Mouse (Mus musculus): ENCODE data around the gene Ubash3a.

The Ubash3a gene

DNA sequence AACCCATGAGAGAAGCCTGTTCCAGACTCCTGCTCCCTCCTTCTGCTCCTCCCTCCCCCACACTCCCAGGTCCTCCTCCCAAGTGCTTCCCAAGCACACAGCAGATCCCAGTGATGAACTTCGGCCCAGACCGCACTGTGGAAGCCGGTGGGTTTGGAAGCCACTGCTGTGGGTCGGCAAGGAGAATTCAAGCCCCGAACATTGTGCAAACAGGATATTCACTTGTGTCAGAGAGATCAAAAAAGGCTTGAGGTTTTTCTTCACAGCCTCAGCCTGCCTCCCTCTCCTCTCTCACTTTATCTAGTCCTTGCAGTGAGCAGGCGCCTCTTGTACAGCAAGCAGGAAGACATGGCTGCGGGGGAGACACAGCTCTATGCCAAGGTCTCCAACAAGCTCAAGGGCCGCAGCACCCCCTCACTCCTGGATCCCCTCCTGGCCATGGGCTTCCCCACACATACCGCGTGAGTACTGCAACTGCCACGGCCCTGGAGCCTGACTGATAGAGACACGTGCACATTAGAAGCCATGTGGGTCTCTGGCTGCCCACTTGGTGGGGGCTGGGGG is at the start of gene Ubash3a:
Ubash3a (plus strand) TSS at position 103 of the 564 bp plus-strand sequence.
- DNase-seq (ENCODE audit: extremely low spot score, low spot score), result no peak

DNA sequence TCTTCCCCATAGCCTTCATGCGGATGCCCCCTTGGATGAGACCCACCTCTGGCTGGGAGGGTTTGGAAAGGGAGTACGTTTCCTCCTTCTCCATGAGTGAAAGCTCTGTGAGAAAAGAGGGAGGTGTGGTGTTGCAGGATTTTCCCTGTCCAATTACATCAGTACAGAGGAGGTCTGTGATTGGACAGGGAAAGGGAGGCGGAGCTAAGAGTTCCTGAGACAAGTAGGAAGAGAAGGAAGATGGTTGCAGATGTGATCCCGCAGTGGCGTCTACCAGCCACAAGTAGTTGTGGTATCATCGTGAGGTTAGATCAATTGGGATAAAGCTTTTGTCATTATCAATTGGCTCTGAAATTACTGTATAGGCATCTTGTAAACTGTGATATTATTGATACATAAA is 49.8 kb upstream of the Ubash3a start:
- no peak for DNase-seq (ENCODE audit: extremely low spot score, low spot score)

DNA sequence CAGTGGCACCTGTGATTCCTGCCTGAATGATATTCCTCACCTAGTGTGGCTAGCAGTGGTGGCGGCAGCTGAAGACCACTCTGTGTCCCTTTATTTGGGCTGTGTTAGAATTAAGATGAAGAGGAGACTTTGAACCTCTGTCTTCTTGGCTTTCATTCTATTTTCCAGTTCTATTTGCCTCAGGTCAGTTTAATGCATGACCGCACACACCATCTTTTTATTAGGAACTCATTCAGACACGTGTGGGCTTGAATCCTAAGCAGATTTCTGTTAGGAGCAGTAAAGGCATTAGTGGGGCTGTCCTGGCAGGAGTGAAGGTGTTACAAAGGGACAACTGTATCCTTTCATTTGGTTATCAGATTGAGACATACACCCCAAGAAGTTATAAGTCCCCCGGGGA is 47.4 kb upstream of the Ubash3a start:
- DNase-seq (ENCODE audit: extremely low spot score, low spot score), result no peak

DNA sequence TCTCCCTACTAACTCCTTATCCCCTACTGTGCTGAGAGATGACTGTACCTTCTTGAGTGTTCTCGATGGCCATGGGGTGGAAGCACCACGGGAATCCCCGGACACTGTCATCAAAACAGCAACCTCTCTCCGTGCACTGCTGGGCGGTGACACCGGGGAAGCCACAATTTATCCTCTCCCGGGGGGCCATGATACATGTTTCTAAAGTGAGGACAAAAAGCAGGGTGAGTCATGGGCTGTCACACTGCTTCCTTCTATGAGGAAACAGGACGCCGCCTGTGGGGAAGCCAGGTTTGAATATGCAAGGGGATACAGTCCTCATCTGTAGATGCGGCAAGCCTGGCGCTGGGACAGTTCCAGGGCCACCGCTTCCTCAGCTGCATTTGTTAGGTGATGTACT is 45.1 kb upstream of the Ubash3a start:
- DNase-seq (ENCODE audit: extremely low spot score, low spot score), result no peak

DNA sequence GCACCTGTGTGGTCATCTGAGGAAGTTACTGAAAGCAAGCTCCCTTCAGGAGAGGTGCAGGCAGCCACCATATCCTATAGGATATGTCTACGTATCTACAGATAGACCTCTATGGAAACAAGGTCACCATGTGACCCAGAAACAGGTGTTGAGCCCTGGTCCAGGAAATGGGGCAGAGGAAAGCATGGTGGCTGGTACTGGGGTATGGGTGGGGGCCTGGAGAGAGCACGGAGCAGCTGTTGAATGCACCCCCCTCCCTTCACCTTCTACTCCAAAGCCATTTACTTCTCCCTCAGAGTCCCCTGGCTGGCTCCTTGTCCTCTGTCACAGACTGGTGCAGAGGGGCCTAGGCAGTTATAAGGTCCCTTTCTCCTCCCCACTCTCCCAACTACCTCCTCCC is 43.9 kb upstream of the Ubash3a start:
- no peak for DNase-seq (ENCODE audit: extremely low spot score, low spot score)

DNA sequence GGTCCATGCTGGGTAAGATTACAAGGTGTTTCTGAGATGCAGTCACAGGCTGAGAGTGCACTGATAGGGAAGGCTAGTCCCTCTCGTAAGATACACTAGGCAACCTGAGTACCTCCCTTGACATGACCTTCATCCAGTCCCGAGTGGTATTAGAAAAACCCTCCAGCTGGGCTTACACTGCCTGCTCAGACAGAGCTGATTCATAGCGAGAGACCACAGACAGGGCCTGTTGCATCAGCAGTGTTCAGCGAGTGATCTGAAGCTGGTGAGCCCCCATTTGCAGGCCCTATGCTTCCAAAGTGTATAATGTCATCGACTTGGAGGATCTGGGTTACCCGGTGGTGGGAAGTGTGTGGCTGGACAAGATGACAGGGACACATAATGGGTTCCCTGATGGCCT is 42.5 kb upstream of the Ubash3a start, which contains the start of gene Tff1:
Tff1 (minus strand) TSS at position 151 of the 400 bp plus-strand sequence.
- no peak for DNase-seq (ENCODE audit: extremely low spot score, low spot score)

DNA sequence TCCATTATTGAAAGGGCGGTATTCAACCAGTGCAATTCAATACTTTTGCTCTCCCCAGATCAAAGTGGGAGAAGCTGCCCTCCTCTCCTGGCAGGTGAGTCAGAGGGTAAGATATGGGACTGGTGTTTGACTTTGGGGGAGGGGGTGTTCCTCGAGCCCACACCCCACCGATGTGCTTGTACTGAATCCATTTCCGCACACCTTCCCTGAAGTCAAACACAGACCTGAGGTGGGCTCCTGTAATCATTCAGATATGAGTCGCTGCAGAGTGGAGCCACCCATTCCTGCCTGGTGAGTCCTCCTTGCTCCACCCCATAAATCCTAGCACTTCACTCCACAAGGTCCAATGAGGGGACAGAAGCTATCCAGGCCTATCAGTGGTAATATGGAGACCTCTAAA is 37.9 kb upstream of the Ubash3a start:
- DNase-seq (ENCODE audit: extremely low spot score, low spot score), result no peak

DNA sequence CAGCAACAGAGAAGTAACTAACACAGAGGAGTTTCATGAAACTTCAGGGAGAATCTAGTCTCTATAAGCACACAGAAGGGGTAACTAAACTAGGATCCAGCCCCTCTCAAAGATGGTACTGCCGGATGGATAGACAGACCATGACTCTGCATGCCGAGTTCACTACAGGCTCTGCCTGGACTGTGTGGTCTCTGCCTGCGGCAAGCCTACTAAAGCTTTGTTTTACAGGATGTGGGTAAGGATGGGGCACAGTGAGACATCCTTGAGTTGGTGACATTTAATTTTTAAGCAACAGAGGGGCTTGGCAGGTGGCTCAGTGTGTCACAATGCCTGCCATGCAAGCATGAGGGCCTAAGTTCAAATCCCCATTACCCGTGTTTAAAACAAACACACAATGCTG is 31.4 kb upstream of the Ubash3a start:
- no peak for DNase-seq (ENCODE audit: extremely low spot score, low spot score)

DNA sequence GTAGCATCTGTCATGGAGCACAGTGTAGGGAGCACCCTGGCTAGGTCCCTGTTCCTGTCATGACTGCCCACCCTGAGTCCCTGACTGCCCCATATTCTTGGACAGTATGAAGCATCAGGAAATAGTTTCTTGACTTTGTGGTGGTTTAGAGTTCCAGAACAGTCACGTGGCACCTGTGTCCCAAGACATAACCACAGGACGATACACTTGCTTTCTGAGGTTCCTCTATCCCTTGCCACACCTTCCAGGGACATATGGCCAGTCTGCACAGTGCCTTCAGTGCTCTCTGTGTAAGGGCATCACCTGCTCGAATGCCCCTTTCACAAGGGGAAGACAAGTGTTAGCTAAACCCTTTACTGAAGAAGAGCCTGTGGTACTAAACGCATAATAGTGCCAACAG is 26.2 kb upstream of the Ubash3a start:
- no peak for DNase-seq (ENCODE audit: extremely low spot score, low spot score)

DNA sequence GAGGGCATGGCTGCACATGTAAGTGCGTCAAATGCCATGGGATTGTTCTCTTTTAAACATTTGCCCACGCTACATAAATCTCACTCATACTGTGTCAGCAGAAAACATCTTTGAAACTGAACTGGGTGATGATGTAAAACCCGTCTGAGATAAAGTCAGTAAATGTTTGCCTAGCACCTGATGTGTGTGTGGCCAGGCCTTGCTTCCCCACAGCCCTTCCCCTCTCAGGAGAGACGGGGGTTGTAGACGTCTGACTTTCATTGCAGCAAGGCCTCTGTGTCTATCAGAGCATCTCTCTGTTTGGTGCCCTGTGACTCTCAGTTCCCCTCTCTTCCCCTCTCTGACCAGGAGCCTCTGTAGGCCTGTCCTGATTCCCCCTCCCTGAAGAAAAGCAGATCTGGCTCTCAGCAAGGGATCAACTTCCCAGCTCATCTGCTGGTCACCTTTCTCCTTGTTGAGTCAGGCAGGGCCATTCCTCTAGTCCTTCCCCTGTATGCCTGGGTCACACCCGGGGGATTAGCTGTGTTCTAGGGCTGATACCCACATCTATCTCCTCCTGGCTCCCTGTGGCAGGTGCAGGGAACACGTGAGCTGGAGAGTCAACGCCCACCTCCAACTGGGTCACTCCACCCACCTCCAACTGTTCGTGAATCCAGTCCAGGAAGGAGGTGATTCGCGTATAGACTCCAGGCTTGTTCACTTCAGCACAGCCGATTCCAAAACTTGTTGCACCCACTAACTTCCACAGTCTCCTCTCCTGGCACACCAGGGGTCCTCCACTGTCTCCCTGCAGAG is 24.3 kb upstream of the Ubash3a start:
- DNase-seq (ENCODE audit: extremely low spot score, low spot score), result no peak

DNA sequence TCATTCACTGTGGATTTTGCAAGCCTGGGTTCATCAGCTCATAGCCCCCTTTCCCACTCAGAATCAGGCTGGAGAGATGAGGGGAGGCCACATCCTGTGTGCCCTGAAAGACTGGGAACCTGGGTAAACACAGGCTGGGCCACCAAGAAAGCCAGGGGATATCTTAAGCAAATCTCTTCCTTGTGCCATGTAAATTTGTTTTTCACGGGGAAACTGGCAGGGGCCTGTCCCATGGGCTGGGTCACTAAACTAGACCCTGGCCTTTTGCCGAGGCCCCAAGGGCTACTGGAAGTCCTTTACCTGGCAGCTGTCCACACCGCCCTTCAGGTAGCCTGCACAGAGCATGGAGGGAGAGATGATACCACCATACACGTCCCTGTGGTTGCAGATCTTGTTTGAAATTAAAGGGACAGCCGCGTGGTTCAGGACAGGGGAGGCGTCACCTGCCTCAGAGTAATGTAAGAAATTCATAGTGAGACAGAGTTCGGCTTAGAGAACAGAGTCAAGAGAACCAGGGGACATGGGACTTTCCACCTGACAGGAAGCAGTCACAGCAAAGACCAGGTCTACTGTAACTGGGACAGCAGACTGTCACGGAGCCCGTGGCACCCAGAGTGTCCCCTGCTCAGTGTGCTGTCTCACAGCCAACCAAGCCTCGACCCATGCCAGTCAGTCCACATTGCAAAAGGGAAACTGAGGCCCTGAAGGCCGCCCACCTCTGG is 23.2 kb upstream of the Ubash3a start:
- no peak for DNase-seq (ENCODE audit: extremely low spot score, low spot score)

DNA sequence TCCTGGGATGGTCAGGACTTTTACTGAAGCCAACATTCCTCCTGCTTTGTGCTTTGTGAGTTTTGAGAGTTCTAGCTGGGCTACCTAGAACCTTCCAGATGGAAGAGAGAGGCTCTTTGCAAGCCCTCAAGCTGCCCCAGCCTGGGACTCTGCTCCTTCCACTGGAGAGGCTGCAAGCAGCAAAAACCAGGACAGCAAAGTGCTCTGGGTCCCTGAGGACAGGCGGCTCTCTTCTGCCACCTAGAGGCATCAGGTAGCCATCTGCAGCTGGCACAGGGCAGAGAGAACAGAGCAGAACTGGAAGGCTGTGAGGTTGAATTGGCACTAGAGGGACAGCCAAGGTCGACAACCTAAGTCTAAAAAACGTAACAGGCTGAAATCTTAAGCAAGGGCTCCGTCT is 20.3 kb upstream of the Ubash3a start:
- peak; percentile 42 for DNase-seq (ENCODE audit: extremely low spot score, low spot score)

DNA sequence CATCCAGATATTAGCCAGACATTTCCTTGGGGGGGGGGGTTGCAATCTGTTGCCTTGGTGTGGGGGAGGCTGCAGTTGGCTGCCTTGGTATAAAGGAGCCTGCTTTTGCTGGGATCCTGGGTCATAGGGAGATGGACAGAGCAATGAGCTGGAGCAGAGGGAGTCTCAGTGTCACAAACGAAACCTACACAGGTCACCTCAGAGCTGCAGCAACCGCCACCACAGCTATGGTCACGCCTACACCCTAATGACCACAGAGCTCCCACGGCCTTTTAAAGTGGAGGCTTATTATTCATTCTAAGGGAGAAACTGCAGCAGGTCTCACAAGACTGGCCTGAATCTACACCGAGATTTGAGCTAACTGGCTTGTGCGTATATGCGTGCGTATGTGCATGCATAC is 15.8 kb upstream of the Ubash3a start:
- no peak for DNase-seq (ENCODE audit: extremely low spot score, low spot score)

DNA sequence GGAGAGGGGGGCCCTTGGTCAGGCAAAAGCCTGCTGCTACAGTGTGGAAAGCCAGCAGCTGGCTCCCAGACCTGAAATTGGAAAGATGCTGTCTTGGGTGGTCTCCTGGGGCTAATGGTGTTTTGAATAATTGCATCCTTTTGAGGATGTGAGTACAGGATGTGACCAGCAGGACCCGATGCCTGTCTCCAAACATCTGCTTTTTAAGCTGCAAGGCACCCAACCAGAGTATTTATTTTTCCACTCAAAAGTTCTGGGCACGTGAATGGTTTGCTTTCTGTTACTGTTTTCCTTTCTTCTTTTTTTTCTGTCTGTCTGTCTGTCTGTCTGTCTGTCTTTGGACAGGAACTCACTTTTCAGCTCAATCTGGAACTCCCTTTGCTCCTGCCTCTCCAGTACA is 15.0 kb upstream of the Ubash3a start:
- peak; percentile 21 for DNase-seq (ENCODE audit: extremely low spot score, low spot score)

DNA sequence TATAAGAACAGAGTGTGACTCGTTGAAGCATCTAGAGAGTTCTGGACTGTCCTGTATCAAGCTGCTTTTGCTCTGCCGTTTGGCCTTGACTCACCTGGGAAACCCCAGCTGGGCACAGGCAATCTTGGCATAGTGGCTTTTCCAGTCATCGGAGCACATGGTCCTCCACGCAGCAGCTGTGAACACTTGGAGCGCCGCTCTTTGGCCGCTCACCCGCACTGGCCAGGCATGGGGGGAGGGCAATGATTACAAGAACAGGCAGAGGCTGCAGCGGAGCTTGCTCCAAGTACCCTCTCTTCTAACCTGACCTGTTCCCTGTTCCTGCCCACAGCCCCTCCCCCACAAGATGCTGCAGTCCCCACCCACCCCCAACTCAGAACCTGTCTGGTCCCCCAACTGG is 14.3 kb upstream of the Ubash3a start:
- DNase-seq (ENCODE audit: extremely low spot score, low spot score), result no peak

DNA sequence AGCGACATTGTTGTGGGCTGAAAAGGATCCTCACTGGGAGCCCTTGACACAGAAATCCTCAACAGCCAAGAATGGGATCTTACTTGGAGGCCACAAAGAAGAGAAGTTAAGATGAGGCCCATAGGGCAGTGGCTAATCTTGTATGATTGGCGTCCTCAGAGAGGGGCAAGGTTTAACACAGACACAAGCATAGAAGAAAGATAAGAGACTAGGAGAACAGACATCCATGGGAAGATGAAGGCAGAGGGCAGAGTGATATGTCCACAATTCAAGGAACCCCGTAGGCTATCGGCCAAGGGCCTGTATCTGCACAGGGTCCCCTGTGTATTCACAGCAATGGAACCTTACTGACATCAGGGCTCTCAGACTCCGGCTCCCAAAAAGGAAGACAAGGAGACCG is 12.5 kb upstream of the Ubash3a start:
- DNase-seq (ENCODE audit: extremely low spot score, low spot score), result no peak

DNA sequence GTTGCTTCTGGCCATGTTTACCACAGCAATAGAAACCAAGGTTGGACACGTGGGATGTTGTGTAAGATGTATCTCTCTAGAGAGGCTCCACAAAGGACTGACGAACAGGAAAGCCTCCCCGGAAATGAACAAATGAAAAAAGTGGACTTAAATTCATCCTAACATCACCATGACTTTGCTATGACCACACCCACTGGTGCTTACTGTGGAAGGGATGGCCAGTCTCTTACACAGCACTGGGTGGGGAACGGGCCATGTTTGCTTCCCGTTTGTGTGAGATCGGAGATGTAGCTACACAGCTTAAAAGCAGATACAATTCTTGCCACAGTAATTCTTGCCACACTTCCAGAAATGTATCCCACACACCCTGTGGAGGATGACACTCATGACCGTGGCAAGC is 11.4 kb upstream of the Ubash3a start:
- no peak for DNase-seq (ENCODE audit: extremely low spot score, low spot score)

DNA sequence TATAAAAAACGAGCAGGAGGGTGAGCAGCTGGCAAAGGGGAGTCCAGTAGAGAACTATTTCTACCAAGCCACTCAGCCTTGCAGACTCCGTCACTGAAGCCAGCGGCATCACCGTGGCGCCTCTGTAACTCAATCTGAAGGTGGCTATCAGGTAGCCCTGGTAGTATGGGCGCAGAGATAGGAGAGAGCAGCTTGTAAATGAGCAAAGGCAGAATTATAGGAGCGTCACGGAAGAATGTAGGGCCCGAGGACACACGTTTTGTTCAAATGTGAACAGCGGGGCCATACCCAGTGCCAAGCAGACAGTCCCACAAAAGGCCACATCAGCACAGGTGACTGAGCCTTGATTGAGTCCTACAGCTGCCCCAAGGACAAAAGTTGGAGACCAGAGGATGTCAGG is 8.8 kb upstream of the Ubash3a start, which contains the start of gene Tmprss3:
Tmprss3 (minus strand) TSS at position 101 of the 400 bp plus-strand sequence.
- no peak for DNase-seq (ENCODE audit: extremely low spot score, low spot score)

DNA sequence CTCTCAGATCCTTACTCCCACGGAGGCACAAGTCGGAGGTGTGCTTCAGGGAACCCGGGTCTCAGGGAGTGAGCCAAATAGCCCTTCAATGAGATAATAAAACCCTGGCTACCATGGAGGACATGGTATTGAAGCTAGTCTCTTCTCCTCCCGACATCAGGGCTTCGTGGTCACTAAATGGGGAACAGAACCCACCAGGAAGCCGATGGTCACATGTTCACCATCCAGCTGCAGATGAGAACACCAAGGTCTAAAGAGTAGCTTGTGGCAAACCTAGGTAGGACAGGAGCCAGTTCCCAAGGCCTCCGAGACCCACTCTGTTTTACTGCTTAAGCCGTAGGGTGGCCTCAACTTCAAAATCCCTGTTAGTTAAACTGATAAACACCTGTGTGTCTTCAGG is 981 bp downstream of the Ubash3a start:
- DNase-seq (ENCODE audit: extremely low spot score, low spot score), result no peak

DNA sequence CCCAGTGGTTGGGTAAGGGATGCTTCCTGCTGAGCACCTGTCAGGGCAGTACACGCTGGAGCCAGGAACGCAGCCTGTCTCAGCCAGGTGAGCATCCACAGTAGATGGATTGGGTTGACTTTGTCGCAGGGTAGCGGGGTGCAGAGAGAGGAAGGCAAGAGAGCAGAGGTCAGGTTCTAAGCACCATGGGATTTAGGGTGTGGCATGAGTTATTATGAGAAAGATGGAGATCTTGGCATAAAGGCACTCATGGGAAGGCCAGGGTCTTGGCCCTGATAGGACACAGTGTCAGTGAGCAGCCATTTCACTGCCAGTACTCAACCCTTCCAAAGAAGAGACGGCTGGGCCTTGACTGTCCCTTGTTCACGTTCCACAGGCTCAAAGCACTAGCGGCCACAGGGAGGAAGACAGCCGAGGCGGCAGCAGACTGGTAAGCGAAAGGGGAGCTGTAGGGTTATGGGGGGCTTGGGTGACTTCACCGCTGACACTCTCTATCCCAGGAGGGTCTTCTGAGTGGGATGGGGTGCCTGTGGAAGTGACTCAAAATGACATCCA is 1.8 kb downstream of the Ubash3a start:
- no peak for DNase-seq (ENCODE audit: extremely low spot score, low spot score)

DNA sequence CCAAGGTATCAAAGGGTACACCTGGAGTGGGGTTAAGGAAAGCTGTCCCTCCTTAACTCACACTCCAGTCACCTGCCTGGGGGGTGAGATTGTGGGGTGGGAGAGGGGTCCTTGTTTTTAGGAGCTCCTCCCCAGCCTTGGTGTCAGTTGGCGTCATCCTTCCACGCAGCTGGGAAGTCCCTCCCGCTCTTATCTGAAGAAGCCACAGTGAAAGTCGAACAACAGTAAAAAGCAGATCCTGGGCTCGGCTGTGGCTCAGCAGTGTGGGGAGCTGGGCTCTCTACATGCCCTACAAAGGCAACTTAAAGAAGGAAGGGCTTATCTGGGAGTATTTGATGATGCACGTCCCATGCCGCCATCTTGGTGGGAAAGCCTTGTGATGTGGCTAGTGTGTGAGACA is 2.6 kb downstream of the Ubash3a start:
- no peak for DNase-seq (ENCODE audit: extremely low spot score, low spot score)

DNA sequence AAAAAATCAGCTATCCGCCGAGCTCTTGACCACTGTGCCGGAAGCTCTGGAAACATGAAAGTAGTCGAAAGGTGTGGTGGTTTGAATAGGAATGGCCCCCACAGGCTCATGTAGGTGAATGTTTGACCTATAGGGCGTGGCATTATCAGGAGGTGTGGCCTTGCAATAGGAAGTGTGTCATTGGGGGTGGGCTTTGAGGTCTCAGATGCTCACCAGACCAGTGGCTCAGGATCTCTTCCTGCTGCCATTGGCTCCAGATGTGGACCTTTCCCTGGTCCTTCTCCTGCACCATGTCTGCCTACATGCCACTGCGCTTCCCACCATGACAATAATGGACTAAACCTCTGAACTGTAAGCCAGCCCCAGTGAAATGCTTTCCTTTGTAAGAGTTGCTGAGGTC is 4.2 kb downstream of the Ubash3a start:
- no peak for DNase-seq (ENCODE audit: extremely low spot score, low spot score)
